Mouse (Mus musculus): ENCODE results near the gene Ctnnbl1.

GRCm38 (mm10) chr2:157861273-157861944 lies 124.2 kb downstream of the Ctnnbl1 start:
- TF ChIP-seq MYC (IDR thresholded peaks at IDR 0.05; ENCODE audit: low read depth, low read length) (no peak), USF1 (IDR thresholded peaks at IDR 0.05; ENCODE audit: low read depth, low read length) (no peak), USF2 (conservative IDR thresholded peaks at IDR 0.05; ENCODE audit: low read depth, low read length) (no peak)
